Mouse (Mus musculus): ENCODE results near the gene Nradd.

Gene Nradd

DNA sequence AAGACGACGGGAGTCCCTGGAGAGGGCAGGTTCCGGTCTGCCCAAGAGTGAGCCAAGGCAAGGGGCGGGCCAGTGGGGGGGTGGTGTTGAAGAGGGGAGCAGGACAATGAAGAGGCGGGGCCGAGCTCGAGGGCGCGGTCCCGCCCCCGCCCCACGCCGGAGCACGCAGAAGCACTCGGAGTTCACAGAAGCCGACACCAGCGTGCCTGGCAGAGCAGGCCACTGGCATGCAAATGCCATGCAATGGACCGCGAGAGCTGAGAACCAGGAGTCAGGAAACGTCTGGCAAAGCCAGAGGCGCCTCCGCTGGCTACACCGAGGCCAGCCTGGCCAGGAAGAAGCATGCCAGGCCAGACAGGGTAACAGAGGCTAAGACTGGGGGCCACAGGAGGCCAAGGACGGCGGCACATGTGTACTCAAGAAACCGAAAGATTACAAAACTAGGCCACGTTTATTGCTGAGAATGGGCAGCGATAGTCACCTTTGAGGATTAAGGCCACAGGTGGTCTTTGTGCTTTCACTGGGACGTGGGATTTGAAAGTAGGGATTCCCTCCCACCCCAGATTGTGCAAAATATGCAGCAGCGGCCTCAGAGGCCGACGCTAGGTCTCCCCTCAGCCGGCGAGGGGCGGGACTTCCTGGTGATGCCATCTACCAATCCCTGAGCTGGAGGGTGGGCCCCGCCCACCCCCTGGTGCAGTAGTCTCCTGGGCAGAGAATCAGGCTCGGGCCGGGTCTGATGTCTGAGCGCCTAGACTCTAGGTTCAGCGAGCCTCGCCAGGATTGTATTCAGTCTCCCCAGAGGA is at the start of gene Nradd:
Gene Nradd (minus strand): TSS at position 92 of the 806 bp plus-strand sequence.
- peak; percentile 92 for DNase-seq

DNA sequence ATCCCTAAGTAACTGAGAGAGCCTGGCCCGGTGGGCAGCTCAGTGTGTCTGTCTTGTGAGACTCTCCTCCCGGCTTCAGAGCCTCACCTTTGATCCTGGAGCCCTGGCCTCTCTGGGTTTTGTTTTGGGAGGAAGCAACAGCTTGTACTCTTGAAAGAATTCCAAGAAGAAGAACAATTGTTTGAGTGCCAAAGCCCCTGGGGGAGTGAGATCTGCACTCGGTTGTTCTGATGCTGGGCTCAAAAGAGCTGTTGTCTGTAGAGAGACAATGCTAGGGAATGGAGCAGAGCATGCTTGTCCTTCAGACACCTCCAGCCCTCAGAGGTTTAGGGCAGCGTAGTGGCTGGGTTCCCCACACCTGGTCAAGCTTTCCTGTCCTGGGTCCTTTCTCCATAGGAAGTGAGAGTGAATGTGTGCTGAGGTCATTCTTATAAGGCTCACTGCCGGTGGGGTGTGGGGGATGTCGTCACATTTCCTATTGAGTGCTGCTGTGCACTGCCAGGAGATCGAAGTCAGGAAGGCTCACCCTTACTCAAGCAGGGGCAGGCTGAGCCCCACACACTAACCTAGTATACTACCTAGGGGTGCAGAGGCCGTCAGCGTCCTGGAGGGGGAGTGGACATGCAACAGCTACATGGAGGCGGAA is 49.0 kb upstream of the Nradd start:
- peak; percentile 66 for DNase-seq

DNA sequence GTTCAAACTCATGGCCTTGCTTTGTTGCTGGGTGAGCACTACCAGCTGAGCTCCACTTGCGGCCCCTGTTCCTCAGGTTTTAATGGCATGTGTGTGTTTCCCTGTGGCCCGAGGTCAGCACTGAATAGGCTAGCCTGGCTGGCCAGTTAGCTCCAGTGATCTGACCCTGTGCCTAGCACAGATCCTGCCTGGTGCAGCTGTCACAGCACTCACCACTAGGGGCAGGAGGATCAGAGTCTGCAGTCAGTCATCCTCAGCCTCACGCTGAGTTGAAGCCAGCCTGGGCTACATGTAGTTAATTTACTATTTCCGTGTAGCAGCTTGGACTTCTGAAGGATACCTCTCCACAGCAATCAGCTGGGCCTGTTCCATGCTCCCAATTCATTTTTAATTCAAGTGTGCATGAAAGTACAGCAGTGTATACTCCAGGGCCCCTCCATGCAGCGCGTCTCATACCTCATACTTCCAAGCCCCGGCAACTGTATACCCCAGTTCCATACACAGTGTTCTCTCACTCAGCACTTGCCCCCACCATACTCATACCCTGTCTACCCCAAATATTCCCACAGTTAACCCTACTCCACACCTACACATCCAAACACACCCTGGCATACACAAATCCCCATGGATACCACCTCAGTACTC is 48.3 kb upstream of the Nradd start:
- peak; percentile 70 for DNase-seq

DNA sequence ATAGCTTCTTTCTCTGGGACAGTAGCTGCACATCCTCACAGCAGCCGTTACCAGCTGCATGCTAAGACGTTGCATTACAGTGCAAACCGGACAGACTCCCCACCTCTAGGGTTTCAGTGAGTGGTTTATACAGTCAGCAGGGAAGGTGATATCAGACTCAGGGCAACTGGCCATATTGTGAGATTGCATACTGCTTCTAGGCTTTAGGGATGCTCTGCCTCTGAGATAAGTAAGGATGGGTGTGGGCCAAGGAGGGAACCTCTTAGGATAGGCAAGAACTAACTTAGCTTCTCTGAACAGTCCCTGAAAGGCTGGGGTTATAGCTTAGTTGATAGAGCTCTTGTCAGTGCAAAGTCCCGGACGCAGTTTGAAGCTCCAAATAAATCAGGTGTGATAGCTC is 45.5 kb upstream of the Nradd start:
- DNase-seq = no peak

DNA sequence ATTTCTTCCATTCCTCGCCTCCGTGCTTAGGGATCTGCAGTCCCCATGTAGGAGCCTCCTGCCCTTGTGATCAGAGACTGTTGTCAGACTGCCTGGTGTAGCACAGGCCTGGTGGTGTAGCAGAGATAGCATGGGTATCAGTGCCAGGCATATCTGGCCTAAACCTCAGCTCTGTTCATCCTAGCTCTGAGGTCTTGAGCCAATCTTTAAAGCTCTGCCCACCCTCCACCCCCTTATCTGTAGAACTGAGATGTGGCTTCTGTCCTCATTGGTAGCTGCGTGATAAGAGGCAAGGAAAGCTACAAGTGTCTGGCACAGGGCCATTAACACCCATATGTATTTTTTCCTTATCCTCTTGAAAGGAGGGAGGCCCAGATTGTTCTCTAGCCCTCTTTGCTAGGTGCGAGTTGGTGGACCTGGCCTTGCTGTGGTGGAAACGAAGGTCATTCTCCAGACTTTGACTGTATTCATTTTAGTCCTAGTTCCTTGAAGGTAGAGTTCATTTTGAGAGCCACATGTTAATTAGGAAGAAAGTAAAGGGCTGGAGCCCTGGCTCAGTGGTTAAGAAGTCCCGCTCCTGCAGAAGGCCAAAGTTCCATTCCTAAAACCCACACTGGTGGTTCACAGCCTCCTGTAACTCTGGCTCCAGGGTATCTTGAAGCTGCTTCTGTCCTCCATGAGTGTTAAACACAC is 44.5 kb upstream of the Nradd start:
- no peak for DNase-seq

DNA sequence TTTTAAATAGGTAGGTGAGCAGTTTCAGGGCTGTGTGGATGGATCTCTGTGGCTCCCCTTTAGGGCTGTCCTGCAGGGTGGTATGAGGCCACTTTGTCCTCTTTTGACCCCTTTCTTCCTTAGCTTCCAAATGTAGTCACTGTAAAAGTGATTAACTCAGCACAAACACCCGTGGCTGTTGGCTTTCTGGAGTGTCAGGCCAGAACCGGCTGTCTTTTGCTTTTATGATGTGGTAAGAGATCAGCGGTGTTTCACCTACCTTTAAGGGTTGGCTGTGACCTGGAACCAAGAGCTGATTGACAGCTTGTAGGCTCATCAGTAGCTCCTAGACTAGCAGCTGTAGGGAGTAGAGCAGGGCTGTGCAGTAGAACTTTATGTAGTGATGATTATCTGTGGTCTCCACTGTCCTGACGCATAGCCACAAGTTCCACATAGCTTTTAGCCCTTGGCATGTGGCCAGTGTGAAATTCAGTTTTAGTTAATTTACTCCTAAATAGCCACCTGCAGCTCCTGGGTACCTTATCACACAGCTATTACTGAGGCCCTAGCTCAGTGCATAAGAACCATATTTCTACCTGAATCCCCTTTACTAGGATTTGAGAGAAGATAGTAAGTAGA is 43.1 kb upstream of the Nradd start:
- no peak for DNase-seq

DNA sequence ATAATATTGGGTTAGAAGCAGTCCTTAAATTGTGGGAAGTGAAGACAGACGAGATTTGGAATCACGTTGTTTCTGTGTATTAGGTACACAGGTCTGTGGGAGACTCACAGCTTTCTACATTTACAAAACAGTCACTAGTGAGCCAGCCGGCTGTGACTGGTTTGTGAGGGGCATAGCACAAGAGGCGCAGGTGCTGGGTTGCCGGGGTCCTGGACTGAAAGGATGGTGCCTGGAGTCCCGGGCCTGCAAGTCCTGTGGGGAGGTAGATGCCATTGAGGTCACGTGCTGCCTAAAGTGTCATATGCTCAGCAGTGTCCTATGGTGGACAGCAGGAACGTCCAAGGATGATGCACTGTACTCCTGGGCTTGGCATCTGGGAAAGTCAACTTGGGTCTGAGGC is 42.1 kb upstream of the Nradd start:
- no peak for DNase-seq

DNA sequence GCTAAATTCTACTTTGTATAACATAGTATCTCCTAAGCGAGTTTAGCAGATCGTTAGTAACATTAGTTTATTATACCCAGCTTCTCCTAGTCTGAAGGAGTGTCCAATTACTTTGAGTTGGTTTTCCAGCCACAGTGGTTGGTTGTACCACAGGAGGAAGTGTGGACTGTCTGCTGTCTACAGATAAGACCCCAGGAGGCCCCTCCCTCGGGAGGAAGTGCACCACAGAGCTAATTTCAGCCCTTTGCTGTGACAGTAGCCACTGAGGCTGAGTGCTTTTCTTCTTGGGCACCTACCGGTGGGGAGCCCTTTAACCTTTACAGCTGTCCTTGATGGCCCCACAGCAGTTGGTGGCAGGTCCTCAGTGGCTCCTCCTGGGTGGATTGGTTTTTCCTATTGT is 41.7 kb upstream of the Nradd start:
- DNase-seq = no peak

DNA sequence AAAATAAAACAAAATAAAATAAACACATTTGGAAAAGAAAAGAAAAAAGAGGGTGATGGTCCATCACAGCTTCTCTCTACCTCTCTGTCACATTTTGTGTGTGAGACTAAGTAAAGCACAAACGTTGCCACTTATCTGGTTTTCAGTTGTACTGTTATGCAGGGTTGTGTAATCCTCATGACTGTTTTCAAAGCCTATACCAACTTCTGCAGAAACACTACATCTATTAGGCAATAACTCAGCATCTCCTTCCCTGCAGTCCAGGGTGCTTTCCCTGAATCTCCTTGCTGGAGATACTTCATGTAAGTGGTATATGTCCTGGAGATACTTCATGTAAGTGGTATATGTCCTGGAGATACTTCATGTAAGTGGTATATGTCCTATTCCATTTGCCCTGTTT is 38.6 kb upstream of the Nradd start:
- no peak for DNase-seq

DNA sequence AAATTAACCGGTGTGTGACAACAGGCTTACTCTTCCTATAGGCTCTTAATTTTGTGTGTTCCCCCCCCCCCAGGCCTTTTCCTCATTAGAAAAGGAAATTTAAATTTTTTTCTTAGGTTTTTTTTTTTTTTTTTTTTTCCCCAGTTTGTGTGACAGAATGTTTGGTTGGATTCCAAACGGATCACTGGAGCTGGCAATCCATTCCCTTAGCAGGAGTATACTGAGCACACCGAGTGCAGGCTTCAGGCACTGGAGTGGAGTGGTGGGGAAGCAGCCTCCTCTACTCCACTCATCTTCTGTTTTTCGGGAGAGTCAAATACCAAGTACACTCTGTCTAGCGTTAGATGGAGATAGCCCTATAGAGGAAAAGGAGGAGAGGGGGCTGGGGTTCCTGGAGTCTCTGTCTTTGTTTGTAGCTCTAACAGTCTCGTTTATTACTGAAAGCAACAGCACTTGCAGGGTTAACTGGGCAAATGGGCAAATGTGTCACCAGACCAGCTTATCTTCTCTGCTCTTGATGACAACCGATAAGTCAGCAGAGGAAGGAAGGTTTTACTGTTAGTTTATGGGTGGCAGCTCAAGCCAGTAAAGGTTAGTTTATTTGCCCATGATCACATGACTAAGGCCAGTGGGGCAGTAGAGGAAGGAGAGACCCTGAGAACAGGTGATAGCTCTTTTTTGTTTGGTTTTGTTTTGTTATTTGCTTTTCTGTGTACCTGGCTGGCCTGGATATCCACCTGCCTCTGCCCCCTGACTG is 36.8 kb upstream of the Nradd start:
- no peak for DNase-seq

DNA sequence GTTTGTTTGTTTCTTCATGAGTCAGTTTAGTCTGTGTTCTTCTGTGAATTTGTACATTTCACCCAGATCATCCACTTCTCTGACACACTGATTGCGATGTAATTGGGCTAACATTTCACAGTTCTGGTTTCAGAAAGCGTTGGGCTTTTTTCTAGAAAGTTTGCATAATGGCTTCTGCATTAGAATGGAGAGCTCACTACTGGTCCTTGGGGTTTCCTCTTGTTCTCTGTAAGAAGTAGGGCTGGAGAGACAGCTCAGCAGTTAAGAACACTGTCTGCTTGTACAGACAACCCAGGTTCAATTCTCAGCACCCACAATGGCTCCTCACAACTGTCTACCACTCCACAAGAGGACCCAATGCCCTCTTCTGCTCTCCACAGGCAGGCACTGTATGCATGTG is 36.0 kb upstream of the Nradd start:
- no peak for DNase-seq

DNA sequence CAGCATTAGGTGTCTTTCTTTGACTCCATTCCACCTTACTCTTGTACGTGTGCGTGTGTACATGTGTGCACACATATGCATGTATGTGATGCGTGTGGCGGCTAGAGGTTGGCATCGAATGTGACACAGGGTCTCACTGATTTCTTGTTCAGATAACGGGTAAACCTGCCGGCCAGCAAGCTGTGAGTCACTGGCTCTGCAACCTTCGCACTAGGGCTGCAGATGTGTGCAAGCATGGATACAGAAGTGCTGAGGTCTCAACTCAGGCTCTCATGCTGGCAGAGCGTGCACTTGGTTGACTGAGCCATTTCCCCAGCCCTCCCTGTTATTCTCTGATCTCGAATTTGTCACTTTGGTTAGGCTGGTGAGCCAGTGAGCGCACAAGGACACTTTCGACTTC is 35.3 kb upstream of the Nradd start:
- no peak for DNase-seq

DNA sequence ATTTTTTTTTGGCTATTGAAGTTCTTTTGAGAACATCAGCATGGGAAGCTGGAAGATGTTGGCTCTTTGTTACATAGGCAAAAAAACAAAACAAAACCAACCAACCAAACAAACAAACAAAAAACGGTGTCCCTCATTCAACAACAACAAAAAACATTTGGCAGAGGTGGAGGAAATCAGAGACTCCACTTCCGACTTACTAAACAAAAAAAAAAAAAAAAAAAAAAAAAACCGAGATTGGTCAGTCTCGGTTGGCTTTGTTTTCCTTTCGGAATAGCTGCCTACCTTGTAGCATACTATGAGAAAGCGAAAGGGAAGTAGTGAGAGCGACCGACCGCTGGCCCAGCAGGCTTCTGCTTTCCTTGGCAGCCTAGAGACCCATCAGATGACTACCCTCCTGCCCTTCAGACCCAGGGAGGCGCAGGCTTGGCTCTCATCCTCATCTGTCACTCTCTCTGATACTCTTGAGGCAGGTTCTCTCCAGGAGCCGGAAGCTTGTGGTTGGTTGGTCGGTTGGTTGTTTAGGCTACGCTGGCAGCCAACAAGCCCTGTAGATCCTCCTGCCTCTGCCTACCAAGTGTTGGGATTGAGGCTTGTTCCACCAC is 33.3 kb upstream of the Nradd start:
- DNase-seq = peak; percentile 65

DNA sequence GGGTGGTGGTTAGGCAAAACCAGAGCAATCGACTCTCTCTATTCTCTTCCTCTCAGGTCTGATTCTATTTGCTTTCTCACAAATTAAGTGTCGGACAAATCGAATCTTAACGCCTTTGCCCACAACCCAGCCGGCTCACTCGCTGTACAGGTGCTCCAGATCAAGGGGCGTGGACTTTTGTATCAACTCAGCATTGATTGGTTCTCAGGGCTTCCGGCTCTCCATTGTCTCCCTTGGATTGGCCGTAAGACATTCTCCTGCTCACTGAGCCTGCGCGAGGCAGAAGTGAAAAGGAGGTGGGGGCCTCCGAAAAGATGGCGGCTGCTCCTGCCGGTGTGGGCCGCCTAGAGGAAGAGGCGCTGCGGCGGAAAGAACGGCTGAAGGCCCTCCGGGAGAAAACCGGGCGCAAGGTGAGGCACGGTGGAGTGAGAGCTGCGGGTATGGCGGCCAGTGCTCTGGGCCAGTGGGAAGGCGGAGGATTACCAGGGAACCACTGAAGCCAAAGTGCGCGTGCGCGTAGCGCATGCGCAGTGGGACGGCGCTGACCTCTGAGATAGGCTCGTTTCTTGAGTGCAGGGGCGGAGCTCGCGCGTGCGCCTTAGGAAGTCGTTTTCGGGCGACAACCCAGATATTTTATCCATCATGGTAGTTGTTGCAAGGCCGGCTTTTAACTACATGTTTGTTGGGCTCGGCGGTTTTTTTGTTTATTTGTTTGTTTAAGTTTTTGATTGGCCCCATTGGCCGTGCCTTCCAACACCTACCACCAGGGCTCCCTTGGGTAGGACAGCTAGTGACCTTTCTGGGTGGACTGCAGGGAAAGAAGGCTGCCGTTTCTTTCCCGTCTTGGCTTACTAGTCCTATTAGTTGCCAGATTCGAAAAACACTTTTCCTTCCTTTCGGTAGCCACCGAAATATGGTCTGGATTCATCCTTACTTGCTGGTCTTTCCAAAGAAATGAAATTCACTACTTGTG is 32.3 kb upstream of the Nradd start, which contains the start of gene Ccdc12:
Gene Ccdc12 (plus strand): TSS at position 255 of the 973 bp plus-strand sequence.
- DNase-seq = peak; percentile 97

DNA sequence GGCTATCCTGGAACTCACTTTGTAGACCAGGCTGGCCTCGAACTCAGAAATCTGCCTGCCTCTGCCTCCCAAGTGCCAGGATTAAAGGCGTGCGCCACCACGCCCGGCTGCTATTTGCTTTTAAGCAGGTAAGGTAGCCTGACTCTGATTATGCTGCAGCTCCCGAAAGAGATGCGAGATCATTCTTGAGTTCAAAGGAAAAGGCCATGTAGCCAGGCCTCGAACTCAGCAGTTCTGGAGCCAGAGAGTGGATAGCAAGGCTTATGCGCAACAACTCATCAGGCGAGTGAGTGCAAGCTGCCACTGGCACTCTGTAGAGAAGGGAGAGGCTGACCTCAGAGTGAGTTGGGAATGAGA is 31.4 kb upstream of the Nradd start:
- DNase-seq = peak; percentile 60

DNA sequence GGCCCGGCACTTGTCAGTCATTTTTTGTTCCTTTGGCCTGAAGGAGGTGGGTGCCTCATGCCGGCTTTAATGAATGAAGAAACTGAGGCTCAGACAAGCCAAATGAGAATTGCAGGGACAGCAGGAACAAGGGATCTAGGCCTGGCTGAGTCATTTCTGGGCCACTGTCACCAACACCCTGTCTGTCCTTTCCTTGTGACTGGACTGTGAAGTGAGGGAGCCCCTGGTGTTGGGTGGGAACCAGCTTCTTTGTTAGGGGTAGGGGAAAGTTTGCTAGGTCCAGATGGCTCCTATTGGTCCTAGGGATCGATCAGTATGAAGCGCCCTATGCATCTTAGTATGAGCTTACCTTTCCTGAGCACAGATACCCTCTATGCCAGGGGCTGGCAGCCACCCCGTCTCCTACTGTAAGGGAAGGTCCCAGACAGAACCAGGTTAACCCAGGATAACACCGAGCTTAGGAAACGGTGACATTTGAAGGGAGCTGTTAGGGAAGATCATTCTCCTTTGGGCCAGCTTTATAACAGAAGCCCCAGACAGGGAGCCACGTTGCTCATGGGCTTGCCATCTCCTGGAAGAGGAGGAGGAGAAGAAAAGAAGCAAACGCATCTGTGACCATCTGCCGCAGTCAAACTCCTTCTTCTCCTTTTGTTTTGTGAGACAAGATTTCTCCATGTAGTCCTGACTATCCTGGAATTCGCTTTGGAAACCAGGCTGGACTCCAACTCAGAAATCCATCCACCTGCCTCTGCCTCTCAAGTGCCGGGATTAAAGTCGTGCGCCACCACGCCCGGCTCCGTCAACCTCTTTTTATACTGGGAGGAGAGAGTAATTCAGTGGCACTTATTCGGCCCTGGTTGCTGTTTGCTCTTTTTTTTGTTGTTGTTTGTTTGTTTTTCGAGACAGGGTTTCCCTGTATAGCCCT is 30.7 kb upstream of the Nradd start:
- peak; percentile 62 for DNase-seq

DNA sequence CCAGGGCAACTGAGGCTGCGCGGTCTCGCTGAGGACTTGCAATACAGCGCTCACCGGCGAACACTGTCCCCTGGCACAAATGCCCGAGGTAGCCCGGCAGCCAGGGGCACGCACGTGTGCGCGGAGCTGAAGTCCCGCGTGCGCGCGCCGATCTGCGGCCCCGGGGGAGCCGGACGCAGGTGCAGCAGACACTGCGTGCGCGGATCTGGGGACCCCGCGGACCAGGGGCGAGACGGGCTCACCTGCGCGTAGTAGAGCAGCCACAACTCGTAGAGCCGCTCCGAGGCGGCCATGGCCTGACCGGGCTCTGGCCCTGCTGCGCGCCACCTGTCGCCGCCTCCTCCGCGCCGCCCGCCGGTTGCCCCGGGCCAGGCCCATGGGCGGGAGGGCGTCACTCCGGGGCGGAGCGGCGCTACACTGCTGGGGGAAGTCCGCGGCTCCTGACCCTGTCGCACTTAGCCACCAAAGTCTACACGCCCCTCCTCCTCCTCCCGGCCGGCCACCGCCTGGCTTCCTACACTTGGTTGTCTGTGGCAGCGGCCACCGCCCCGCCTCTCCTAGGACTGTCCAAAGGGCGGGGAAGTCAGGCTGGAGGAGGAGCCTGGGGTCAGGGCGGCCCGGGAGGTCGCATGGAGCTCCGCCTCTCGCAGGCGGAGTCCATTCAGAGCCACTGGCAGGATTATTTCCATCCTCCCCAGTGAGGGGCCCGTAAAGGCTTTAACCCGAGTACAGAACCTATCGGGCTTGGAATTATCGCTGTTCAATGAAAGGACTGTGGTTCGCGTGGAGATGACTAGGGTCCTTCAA is 29.6 kb upstream of the Nradd start, which contains the start of gene Nbeal2:
Gene Nbeal2 (minus strand): TSS at position 507 of the 807 bp plus-strand sequence.
- peak; percentile 90 for DNase-seq

DNA sequence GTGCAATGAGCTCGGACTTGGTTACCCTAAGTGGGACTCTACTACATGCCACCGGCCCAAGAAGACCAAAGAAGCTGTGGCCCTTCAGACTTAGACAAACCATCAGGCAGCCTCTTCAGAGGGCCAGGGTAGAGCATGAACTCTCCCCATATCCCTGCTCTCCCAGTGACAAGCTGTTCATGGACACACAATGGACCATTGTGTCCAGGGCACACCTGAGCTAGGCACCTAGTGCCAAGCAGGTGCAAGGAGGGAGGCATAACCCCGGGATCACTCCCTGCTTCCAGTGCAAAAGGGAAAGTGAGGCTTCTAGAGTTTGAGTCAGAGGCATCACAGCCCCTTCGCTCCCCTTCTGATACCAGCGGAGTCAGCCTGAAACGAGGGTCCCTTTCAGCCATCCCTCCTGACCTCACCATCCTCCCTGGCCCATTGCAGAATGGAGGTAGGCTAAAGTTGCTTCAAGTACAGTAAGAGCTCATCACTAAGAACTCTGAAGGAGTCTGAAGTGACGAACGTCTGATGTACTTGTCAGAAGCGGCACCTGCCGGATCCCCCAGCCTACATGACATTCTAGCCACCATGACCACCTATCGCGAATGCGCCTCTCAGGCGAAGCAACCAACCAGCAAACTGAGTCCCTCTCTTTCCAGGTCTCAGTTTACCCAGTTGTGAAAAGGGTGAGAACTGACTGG is 28.9 kb upstream of the Nradd start:
- DNase-seq = no peak

Measured in cerebellum, adult 11-12 months (tissue).